Mouse (Mus musculus): ENCODE measurements at regions not wholly inside any gene's neighbourhood (a gene's known extent, or its start where the extent isn't known, plus 50 kb on each side); places are given as distances from the start of the nearest gene placed in this dataset.

DNA sequence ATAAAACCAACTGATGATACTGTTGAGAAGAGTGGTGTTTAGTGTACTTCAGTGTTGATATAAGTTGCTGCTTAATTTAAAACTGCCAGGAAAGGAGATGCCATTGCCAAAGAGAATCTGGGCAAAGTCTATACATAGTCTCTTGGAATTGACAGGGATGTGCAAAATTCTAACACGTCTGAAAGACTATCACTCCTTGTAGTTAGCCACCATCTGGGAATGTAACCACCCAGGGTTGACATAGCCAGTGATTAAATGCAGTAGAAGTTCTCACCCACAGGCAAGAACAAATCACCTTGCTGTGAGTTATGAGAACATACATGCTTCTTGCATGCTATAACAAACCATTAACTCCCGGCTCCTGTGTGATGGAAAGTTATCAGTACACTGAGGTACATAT, 180.2 kb upstream of the Sel1l start:
- Histone ChIP-seq H3K9ac (ENCODE audit: low read depth, low read length) (no peak overlapping the region), H3K27me3 (ENCODE audit: control insufficient read depth, insufficient read depth, low read length) (no peaks in the 10 kb centered on the region), H3K27ac (ENCODE audit: low read depth, low read length) (no peak overlapping the region), H3K4me3 (ENCODE audit: low read depth, low read length) (no peak overlapping the region), H3K4me2 (replicated peaks; ENCODE audit: low read depth, low read length) (no peak overlapping the region), H3K9me3 (ENCODE audit: control insufficient read depth, low read length) (no peaks in the 10 kb centered on the region), H3K36me3 (ENCODE audit: control insufficient read depth, insufficient read depth, low read length) (no peaks in the 10 kb centered on the region), H3K4me1 (replicated peaks; ENCODE audit: control insufficient read depth, insufficient read depth, low read length) (no peaks in the 10 kb centered on the region)
- DNase-seq (ENCODE audit: low spot score): no peak
- WGBS: 83% methylated on average over 2 of the region's 2 CpGs
- ATAC-seq (ENCODE audit: low FRiP score): no peak

DNA sequence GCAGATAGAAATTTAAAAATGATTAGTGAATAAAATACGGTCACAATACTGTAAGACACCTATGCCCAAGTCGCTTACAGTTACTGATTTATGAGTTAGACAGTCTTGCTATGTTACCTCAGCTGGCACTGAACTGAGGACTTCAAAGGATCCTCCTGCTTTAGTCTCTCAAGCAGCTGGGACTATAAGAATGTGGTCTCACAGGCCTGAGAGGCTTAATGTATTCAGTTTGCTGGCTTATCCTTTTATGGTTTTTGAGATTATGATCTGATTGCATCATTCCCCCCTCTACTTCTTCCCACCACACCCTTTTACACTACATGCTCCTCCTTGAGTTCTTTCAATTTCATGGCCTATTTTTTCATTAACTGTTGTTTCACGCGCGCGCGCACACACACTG, 179.4 kb upstream of the Sel1l start:
- H3K4me2 ChIP-seq (replicated peaks; ENCODE audit: low read depth, low read length): no peak overlapping the region
- DNase-seq (ENCODE audit: low spot score) (no peak), ATAC-seq (ENCODE audit: low FRiP score) (no peak)
- H3K36me3 ChIP-seq (ENCODE audit: control insufficient read depth, insufficient read depth, low read length): no peaks in the 10 kb centered on the region
- no peak overlapping the region for H3K27ac ChIP-seq (ENCODE audit: low read depth, low read length)
- H3K27me3 ChIP-seq (ENCODE audit: control insufficient read depth, insufficient read depth, low read length): no peaks in the 10 kb centered on the region
- no peak overlapping the region for H3K4me3 ChIP-seq (ENCODE audit: low read depth, low read length)
- H3K9ac ChIP-seq (ENCODE audit: low read depth, low read length): no peak overlapping the region
- H3K9me3 ChIP-seq (ENCODE audit: control insufficient read depth, low read length): no peaks in the 10 kb centered on the region
- 95% methylated on average over 7 of the region's 7 CpGs for WGBS
- no peaks in the 10 kb centered on the region for H3K4me1 ChIP-seq (replicated peaks; ENCODE audit: control insufficient read depth, insufficient read depth, low read length)

DNA sequence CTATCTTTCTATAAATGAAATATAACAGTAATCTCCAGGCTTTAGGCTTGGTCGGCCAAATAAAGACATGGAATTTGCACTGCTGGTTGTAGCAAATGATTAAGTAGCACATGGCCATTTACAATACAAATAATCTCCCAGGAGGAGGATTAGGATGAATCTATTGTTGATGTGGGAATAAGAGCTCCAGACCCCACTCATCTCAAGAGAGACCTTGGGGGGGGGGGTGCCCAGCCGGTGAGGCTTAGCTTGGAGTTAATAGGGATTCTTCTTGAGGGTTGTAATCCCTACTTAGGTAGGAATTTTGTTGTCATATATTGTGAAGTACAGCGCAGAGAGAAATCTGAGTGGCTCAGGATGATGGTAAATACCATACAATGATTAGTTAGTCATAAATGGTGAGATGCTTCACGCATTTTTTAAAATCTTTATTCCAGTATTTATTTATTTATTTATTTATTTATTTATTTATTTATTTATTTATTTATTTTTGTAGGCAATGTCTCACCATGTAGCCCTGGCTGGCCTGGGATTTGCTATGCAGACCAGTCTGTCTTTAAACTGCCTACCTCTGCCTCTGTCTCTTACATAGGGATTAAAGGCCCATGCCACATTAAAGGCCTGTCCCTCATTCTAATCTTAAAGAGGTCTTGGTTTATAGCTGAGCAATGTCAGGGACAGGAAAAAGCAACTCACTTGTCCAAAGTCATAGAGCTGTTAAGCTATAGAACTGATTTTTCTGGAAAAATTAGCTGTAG, 175.7 kb upstream of the Sel1l start:
- ATAC-seq (ENCODE audit: low FRiP score) (no peak), DNase-seq (ENCODE audit: low spot score) (no peak)

DNA sequence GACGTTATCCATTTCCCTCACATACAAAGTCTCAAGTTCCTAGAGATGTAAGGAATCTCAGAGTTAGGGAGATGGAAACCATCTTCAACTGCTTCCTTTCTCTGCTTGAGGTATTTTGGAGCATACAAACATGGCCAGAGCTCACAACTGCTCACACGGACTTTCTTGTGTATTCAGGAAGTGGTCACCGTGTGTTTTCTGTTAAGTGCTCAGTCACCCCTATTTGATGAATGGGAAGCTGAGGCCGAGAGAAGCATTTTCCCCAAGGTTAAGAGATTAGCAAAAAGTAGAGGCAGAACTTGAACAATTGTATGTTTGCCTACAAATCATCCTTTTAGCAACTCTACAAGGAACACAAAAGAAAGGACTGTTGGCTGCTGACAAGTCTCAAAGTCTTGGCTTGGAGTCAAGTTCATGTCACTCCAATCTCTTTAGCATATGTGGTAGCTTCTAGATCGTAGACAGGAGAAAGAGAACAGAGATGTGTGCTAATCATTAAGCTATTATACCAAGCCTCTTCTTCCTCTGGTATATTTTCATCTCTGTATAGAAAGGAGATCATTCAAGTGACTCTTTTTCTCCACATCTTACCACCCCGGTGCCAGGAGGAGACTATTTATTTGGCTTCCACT, 170.8 kb upstream of the Sel1l start:
- Histone ChIP-seq H3K27ac (ENCODE audit: low read depth, low read length) (no peak overlapping the region), H3K9me3 (ENCODE audit: control insufficient read depth, low read length) (no peaks in the 10 kb centered on the region), H3K9ac (ENCODE audit: low read depth, low read length) (no peak overlapping the region), H3K4me2 (replicated peaks; ENCODE audit: low read depth, low read length) (no peak overlapping the region), H3K4me3 (ENCODE audit: low read depth, low read length) (no peak overlapping the region), H3K36me3 (ENCODE audit: control insufficient read depth, insufficient read depth, low read length) (no peaks in the 10 kb centered on the region), H3K4me1 (replicated peaks; ENCODE audit: control insufficient read depth, insufficient read depth, low read length) (no peaks in the 10 kb centered on the region), H3K27me3 (ENCODE audit: control insufficient read depth, insufficient read depth, low read length) (no peaks in the 10 kb centered on the region)
- DNase-seq (ENCODE audit: low spot score) (no peak), ATAC-seq (ENCODE audit: low FRiP score) (no peak)
- 67% methylated on average over 6 of the region's 6 CpGs for WGBS

More for the DNA sequence above, 175.7 kb upstream of the Sel1l start:
- Histone ChIP-seq H3K27me3 (ENCODE audit: control insufficient read depth, insufficient read depth, low read length) (no peaks in the 10 kb centered on the region), H3K4me2 (replicated peaks; ENCODE audit: low read depth, low read length) (no peak overlapping the region), H3K4me3 (ENCODE audit: low read depth, low read length) (no peak overlapping the region), H3K9me3 (ENCODE audit: control insufficient read depth, low read length) (no peaks in the 10 kb centered on the region), H3K36me3 (ENCODE audit: control insufficient read depth, insufficient read depth, low read length) (no peaks in the 10 kb centered on the region), H3K9ac (ENCODE audit: low read depth, low read length) (no peak overlapping the region), H3K27ac (ENCODE audit: low read depth, low read length) (no peak overlapping the region), H3K4me1 (replicated peaks; ENCODE audit: control insufficient read depth, insufficient read depth, low read length) (no peaks in the 10 kb centered on the region)
- WGBS: 80% methylated on average over 4 of the region's 4 CpGs

DNA sequence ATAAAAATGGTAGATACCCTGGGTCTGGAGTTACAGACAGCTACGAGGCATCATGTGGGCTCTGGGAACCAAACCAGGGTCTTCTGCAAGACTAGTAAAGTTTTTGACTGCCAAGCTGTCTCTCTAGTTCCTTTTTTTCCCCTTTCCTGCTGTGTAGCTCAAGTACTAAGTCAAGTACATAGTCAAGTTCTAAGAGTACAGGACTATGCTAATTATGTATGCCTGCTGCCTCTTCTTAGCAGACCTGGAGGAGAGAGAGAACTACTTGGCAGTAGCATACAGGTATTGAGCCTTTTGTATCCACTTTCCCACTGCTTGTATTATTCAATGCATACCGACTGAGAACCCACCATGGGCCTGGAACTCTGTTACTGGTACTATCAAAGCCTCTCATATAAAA, 166.4 kb upstream of the Sel1l start:
- 81% methylated on average over 2 of the region's 2 CpGs for WGBS
- Histone ChIP-seq H3K36me3 (ENCODE audit: control insufficient read depth, insufficient read depth, low read length) (no peaks in the 10 kb centered on the region), H3K4me1 (replicated peaks; ENCODE audit: control insufficient read depth, insufficient read depth, low read length) (no peaks in the 10 kb centered on the region), H3K9me3 (ENCODE audit: control insufficient read depth, low read length) (no peaks in the 10 kb centered on the region), H3K4me3 (ENCODE audit: low read depth, low read length) (no peak overlapping the region), H3K27ac (ENCODE audit: low read depth, low read length) (no peak overlapping the region), H3K4me2 (replicated peaks; ENCODE audit: low read depth, low read length) (no peak overlapping the region), H3K27me3 (ENCODE audit: control insufficient read depth, insufficient read depth, low read length) (no peaks in the 10 kb centered on the region), H3K9ac (ENCODE audit: low read depth, low read length) (no peak overlapping the region)
- DNase-seq (ENCODE audit: low spot score): no peak
- no peak for ATAC-seq (ENCODE audit: low FRiP score)

DNA sequence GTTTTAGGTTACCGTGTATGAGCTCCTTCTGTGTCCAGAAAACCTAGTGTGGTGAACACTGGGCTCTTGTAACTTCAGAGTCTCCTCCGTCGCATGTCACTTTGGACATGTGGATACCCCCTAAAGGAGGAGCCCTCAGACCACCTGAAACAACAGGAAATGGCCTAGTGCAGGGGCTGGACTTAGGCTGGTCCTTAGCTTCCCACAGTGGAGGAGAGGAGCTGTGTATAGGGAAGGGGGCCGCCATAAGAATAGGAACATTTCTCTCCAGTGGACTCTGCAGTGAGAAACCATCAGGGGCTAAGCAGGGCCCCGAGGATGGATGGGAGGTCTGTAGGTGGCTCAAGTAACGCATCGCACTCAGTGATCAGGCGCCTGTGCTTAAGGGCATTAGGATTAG, 165.0 kb upstream of the Sel1l start:
- H3K4me1 ChIP-seq (replicated peaks; ENCODE audit: control insufficient read depth, insufficient read depth, low read length): no peaks in the 10 kb centered on the region
- H3K4me2 ChIP-seq (replicated peaks; ENCODE audit: low read depth, low read length): no peak overlapping the region
- no peaks in the 10 kb centered on the region for H3K9me3 ChIP-seq (ENCODE audit: control insufficient read depth, low read length)
- WGBS: 72% methylated on average over 8 of the region's 8 CpGs
- H3K27me3 ChIP-seq (ENCODE audit: control insufficient read depth, insufficient read depth, low read length): no peaks in the 10 kb centered on the region
- no peak overlapping the region for H3K27ac ChIP-seq (ENCODE audit: low read depth, low read length)
- H3K9ac ChIP-seq (ENCODE audit: low read depth, low read length): no peak overlapping the region
- ATAC-seq (ENCODE audit: low FRiP score): no peak
- peak; percentile 10 for DNase-seq (ENCODE audit: low spot score)
- no peak overlapping the region for H3K4me3 ChIP-seq (ENCODE audit: low read depth, low read length)
- H3K36me3 ChIP-seq (ENCODE audit: control insufficient read depth, insufficient read depth, low read length): no peaks in the 10 kb centered on the region

DNA sequence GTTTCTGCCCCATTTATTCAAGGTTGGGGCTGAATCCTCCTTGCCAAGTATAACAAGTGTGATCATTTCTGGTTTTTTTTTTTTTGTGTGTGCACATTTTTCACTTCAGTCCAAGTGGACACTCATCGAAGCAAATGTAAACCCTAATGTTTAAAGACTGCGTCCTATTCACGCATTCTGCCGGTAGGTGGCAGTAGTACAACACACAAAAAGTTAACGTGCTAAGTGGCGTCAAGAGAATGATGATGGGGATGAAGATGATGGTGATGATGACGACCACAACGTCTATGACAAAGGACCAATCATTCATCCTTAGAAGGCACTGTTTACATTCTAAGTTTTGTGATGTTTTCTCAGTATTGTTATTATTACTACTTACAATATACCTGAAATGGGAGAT, 164.3 kb upstream of the Sel1l start:
- Histone ChIP-seq H3K27me3 (ENCODE audit: control insufficient read depth, insufficient read depth, low read length) (no peaks in the 10 kb centered on the region), H3K36me3 (ENCODE audit: control insufficient read depth, insufficient read depth, low read length) (no peaks in the 10 kb centered on the region), H3K4me1 (replicated peaks; ENCODE audit: control insufficient read depth, insufficient read depth, low read length) (no peaks in the 10 kb centered on the region), H3K9ac (ENCODE audit: low read depth, low read length) (no peak overlapping the region), H3K4me3 (ENCODE audit: low read depth, low read length) (no peak overlapping the region), H3K9me3 (ENCODE audit: control insufficient read depth, low read length) (no peaks in the 10 kb centered on the region), H3K4me2 (replicated peaks; ENCODE audit: low read depth, low read length) (no peak overlapping the region), H3K27ac (ENCODE audit: low read depth, low read length) (no peak overlapping the region)
- WGBS: 14% methylated on average over 8 of the region's 8 CpGs
- DNase-seq (ENCODE audit: low spot score): peak; percentile 78
- ATAC-seq (ENCODE audit: low FRiP score): peak; percentile 50; the same call in 1 of the 2 replicates

DNA sequence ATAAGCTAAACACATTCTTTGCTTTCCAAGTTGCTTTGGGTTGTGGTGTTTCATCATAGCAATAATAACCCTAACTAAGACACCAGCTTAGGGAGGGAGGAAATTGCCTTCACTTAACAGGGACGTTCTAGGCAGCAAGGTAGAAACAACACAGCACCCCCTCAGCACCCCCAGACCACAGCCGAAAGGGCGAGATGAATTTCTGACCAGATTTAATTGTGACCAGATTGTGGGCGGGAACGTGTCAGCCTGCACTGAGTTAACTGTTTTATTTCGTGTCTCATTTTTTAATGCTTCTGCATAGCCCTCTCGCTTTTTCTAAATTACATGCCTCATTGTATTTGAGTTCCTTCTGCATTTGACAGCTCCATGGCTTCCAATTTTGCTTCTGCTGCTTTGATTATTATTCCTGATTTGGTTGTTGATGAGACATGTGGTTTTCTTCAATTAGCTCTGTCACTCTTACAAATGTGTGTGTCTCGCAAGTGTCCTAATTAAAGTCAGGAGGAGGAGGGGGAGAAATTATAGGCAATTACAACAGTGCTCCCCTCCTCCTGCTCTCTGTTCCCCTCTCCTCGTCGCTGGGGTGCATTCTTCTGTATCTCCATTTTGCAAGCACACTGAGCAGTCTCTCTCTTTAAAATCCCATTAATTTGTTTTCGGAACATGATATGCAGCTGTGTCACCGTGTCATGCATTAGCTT, 155.6 kb upstream of the Sel1l start:
- Histone ChIP-seq H3K27ac (ENCODE audit: low read depth, low read length) (no peak overlapping the region), H3K4me3 (ENCODE audit: low read depth, low read length) (no peak overlapping the region), H3K4me2 (replicated peaks; ENCODE audit: low read depth, low read length) (no peak overlapping the region), H3K36me3 (ENCODE audit: control insufficient read depth, insufficient read depth, low read length) (no peaks in the 10 kb centered on the region), H3K9me3 (ENCODE audit: control insufficient read depth, low read length) (no peaks in the 10 kb centered on the region), H3K9ac (ENCODE audit: low read depth, low read length) (no peak overlapping the region), H3K4me1 (replicated peaks; ENCODE audit: control insufficient read depth, insufficient read depth, low read length) (no peaks in the 10 kb centered on the region), H3K27me3 (ENCODE audit: control insufficient read depth, insufficient read depth, low read length) (no peaks in the 10 kb centered on the region)
- ATAC-seq (ENCODE audit: low FRiP score): peak; percentile 45; the same call in 1 of the 2 replicates
- 62% methylated on average over 12 of the region's 12 CpGs for WGBS
- no peak for DNase-seq (ENCODE audit: low spot score)

Data from hindbrain, embryonic 11.5 days (tissue).